Mouse (Mus musculus): ENCODE measurements around the gene Ctnnal1. TPM values are rescaled to one million over a fixed set of nuclear protein-coding genes. Genes with fewer than 3 reads are reported as not detected.

Ctnnal1 gene
- polyA plus RNA-seq, 1 experiment, result 2.0 TPM

DNA sequence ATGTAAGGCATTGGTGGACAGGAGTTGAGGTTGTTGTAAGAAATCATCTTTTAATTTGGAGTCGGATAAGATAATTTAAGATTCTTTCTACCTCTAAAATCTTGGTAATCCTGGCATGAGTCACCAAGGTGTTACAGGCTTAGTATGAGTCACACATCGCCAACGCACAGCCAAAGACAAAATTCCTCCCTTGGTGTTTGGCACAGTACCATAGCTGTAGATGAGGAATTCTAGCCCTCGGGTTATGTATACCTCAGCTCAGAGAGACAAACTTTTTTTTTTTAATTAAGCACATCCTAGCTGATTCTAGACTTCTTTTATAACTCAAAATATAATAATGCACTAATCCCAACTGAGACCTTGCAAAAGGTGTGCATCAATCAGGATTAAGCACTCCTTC, 972 bp downstream of the Ctnnal1 start:
- Histone ChIP-seq H3K36me3 (ENCODE audit: control insufficient read depth, insufficient read depth, low read length) (no peaks in the 10 kb centered on the region), H3K4me1 (ENCODE audit: control insufficient read depth, insufficient read depth, insufficient read length) (peaks cover 2% of the 10 kb centered on the region; the same call in 1 of the 2 replicates), H3K4me3 (ENCODE audit: extremely low read depth, insufficient read depth, insufficient read length) (peak overlapping the region; percentile 77; the same call in 1 of the 2 replicates), H3K27me3 (ENCODE audit: control insufficient read depth, insufficient read depth, low read length) (no peaks in the 10 kb centered on the region), H3K27ac (ENCODE audit: insufficient read depth, low read length) (no peak overlapping the region)
- DNase-seq (ENCODE audit: low read depth in 1 of 2, low spot score in 2 of 2), result no peak
- TF ChIP-seq POLR2A (IDR thresholded peaks at IDR 0.05; ENCODE audit: low read depth, low read length), result no peak
- no peak for TF ChIP-seq CTCF (IDR thresholded peaks at IDR 0.05; ENCODE audit: extremely low read depth, insufficient read depth, insufficient read length, insufficient replicate concordance)
- WGBS, result 50% methylated on average over 4 of the region's 4 CpGs

DNA sequence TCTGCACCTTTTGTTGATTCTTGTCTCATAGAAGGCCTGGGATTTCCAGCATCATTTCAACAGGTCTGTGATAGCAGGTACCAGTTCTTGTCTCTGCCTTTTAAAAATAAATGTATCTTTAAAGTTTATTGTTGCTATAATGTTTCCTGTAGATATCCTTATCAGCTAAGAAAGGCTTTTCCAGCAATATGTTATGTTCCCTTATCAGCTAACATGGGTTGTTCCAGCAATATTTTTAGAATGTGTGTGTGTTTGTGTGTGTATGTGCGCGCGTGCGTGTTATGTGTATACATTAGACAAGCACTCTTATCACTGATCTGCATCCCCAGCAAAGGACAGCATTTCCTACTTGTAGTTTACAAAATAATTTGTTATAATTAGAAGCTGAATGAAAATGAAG, 3.4 kb downstream of the Ctnnal1 start:
- no peak for DNase-seq (ENCODE audit: low read depth in 1 of 2, low spot score in 2 of 2)
- Histone ChIP-seq H3K4me3 (ENCODE audit: extremely low read depth, insufficient read depth, insufficient read length) (no peak overlapping the region), H3K27ac (ENCODE audit: insufficient read depth, low read length) (no peak overlapping the region), H3K4me1 (ENCODE audit: control insufficient read depth, insufficient read depth, insufficient read length) (peaks cover 2% of the 10 kb centered on the region; the same call in 1 of the 2 replicates), H3K27me3 (ENCODE audit: control insufficient read depth, insufficient read depth, low read length) (no peaks in the 10 kb centered on the region), H3K36me3 (ENCODE audit: control insufficient read depth, insufficient read depth, low read length) (no peaks in the 10 kb centered on the region)
- TF ChIP-seq CTCF (IDR thresholded peaks at IDR 0.05; ENCODE audit: extremely low read depth, insufficient read depth, insufficient read length, insufficient replicate concordance) (no peak), POLR2A (IDR thresholded peaks at IDR 0.05; ENCODE audit: low read depth, low read length) (no peak)
- WGBS, result 82% methylated on average over 4 of the region's 4 CpGs

DNA sequence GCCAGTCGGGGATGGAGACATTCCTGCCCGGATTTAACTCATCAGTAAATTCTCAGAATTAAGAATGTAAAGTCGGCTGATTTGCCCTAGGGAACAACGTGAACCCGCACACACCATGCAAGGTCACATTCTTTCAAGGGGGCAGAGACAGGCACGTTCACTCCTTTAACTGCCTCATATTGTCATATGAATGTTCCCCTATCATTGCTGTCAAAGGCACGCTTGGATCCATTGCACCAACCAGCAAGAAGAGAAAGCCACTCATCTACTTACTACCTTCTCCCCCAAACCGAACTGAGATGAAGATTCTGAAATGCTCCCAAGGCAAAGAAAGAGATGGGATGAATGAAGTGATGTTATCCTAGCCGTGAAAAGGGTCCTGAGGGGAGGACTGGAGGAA, 6.3 kb downstream of the Ctnnal1 start:
- no peak for DNase-seq (ENCODE audit: low read depth in 1 of 2, low spot score in 2 of 2)
- Histone ChIP-seq H3K4me3 (ENCODE audit: extremely low read depth, insufficient read depth, insufficient read length) (no peak overlapping the region), H3K4me1 (ENCODE audit: control insufficient read depth, insufficient read depth, insufficient read length) (peaks cover 2% of the 10 kb centered on the region; the same call in 1 of the 2 replicates), H3K27me3 (ENCODE audit: control insufficient read depth, insufficient read depth, low read length) (no peaks in the 10 kb centered on the region), H3K36me3 (ENCODE audit: control insufficient read depth, insufficient read depth, low read length) (no peaks in the 10 kb centered on the region), H3K27ac (ENCODE audit: insufficient read depth, low read length) (no peak overlapping the region)
- no peak for TF ChIP-seq POLR2A (IDR thresholded peaks at IDR 0.05; ENCODE audit: low read depth, low read length)
- 88% methylated on average over 9 of the region's 9 CpGs for WGBS

DNA sequence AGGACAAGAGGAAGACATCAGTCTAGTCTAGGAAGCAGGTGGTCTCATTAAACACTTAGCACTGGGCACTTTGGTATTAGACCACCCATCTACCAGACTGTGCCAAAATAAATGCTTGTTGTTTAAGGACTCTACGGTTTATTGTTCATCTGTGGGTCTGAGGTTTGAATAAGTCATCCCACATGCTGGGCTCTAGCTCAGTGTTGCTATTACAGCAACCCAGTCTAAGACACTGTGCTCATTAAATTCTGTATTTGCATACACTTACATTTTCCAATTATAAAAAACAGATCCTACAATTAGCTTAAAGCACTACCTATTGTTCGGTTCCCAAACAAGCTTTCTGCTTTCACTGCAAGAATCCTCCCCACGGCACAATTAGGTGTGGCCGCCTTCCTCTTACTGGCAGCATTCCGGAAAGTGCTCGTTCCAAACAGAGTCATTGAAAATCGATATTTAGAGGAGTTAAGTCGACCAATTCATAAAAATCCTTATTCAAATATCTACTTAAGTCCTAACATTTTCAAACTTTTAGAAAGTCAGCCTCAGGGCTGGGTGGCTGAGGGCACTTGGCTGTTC, 8.5 kb downstream of the Ctnnal1 start:
- H3K27me3 ChIP-seq (ENCODE audit: control insufficient read depth, insufficient read depth, low read length), result no peaks in the 10 kb centered on the region
- no peaks in the 10 kb centered on the region for H3K4me1 ChIP-seq (ENCODE audit: control insufficient read depth, insufficient read depth, insufficient read length)
- 85% methylated on average over 8 of the region's 8 CpGs for WGBS
- no peak overlapping the region for H3K27ac ChIP-seq (ENCODE audit: insufficient read depth, low read length)
- no peaks in the 10 kb centered on the region for H3K36me3 ChIP-seq (ENCODE audit: control insufficient read depth, insufficient read depth, low read length)
- DNase-seq (ENCODE audit: low read depth in 1 of 2, low spot score in 2 of 2), result no peak
- H3K4me3 ChIP-seq (ENCODE audit: extremely low read depth, insufficient read depth, insufficient read length), result no peak overlapping the region
- TF ChIP-seq CTCF (IDR thresholded peaks at IDR 0.05; ENCODE audit: extremely low read depth, insufficient read depth, insufficient read length, insufficient replicate concordance) (no peak), POLR2A (IDR thresholded peaks at IDR 0.05; ENCODE audit: low read depth, low read length) (no peak)

DNA sequence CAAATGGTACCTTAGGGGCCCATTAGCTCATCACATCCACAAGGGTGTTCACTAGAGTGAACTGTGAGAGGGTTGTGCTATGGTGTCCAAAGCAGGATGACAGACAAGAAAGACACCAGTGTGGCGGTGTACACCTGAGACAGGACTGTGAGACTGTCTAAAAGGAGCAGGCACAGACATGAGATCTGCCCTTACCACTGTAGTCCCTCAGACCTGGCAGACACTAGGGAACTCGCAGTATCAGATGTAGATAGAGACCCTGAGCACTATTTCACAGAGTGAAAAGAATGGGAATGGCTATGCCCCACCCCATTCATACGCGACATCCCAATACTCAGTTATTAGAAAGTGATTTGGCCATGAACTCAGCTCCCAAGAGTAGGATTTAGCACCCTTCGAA, 9.1 kb downstream of the Ctnnal1 start:
- 88% methylated on average over 5 of the region's 5 CpGs for WGBS
- Histone ChIP-seq H3K4me3 (ENCODE audit: extremely low read depth, insufficient read depth, insufficient read length) (no peak overlapping the region), H3K4me1 (ENCODE audit: control insufficient read depth, insufficient read depth, insufficient read length) (no peaks in the 10 kb centered on the region)

DNA sequence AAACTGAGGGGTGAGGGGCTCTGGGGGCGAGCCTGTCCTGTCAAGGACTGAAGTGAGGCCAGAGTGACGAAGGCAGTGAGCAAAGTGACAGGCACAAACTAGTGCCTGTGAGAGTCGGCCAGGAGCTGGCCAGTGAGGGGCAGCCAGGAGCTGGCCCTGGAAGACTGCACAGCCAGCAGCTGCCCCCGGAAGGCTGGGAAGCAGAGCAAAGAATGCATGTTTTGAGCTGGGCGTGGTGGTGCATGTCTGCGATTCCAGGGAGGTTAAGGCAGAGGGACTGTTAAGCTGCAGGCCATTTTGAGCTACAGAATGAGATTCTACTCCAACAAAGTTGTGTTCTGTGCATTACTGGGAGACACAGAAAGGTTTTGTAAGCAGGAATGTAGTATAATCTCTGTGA, 14.3 kb downstream of the Ctnnal1 start:
- H3K27me3 ChIP-seq (ENCODE audit: control insufficient read depth, insufficient read depth, low read length), result no peaks in the 10 kb centered on the region
- 79% methylated on average over 6 of the region's 6 CpGs for WGBS
- DNase-seq (ENCODE audit: low read depth in 1 of 2, low spot score in 2 of 2), result no peak

More for the DNA sequence above, 9.1 kb downstream of the Ctnnal1 start:
- no peaks in the 10 kb centered on the region for H3K27me3 ChIP-seq (ENCODE audit: control insufficient read depth, insufficient read depth, low read length)
- H3K27ac ChIP-seq (ENCODE audit: insufficient read depth, low read length), result no peak overlapping the region
- TF ChIP-seq POLR2A (IDR thresholded peaks at IDR 0.05; ENCODE audit: low read depth, low read length) (no peak), CTCF (IDR thresholded peaks at IDR 0.05; ENCODE audit: extremely low read depth, insufficient read depth, insufficient read length, insufficient replicate concordance) (no peak)
- H3K36me3 ChIP-seq (ENCODE audit: control insufficient read depth, insufficient read depth, low read length), result no peaks in the 10 kb centered on the region
- DNase-seq (ENCODE audit: low read depth in 1 of 2, low spot score in 2 of 2), result no peak

DNA sequence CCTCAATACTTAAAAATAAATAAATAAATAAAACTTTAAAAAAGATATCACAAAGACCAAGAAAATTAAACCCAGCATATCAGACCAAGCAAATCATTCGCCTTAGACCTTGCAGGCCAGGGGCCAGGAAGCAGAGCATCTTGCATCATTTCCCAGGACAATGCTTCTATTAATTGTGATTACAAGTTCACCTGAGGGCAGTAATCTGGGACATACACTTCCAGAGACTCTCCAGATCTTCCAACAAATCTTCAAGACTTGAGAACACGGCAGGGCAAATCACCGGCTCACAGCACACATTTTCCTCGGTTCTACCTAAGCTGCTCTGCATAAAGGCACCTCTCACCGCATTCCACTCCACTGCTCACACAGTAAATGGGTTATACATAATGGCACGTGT, 16.9 kb downstream of the Ctnnal1 start:
- Histone ChIP-seq H3K27me3 (ENCODE audit: control insufficient read depth, insufficient read depth, low read length) (no peaks in the 10 kb centered on the region), H3K36me3 (ENCODE audit: control insufficient read depth, insufficient read depth, low read length) (no peaks in the 10 kb centered on the region), H3K27ac (ENCODE audit: insufficient read depth, low read length) (no peak overlapping the region), H3K4me3 (ENCODE audit: extremely low read depth, insufficient read depth, insufficient read length) (no peak overlapping the region), H3K4me1 (ENCODE audit: control insufficient read depth, insufficient read depth, insufficient read length) (no peaks in the 10 kb centered on the region)
- TF ChIP-seq POLR2A (IDR thresholded peaks at IDR 0.05; ENCODE audit: low read depth, low read length) (no peak), CTCF (IDR thresholded peaks at IDR 0.05; ENCODE audit: extremely low read depth, insufficient read depth, insufficient read length, insufficient replicate concordance) (no peak)
- 90% methylated on average over 6 of the region's 6 CpGs for WGBS
- no peak for DNase-seq (ENCODE audit: low read depth in 1 of 2, low spot score in 2 of 2)

More for the DNA sequence above, 14.3 kb downstream of the Ctnnal1 start:
- no peaks in the 10 kb centered on the region for H3K36me3 ChIP-seq (ENCODE audit: control insufficient read depth, insufficient read depth, low read length)
- H3K4me1 ChIP-seq (ENCODE audit: control insufficient read depth, insufficient read depth, insufficient read length), result no peaks in the 10 kb centered on the region
- TF ChIP-seq CTCF (IDR thresholded peaks at IDR 0.05; ENCODE audit: extremely low read depth, insufficient read depth, insufficient read length, insufficient replicate concordance) (no peak), POLR2A (IDR thresholded peaks at IDR 0.05; ENCODE audit: low read depth, low read length) (no peak)
- no peak overlapping the region for H3K27ac ChIP-seq (ENCODE audit: insufficient read depth, low read length)
- no peak overlapping the region for H3K4me3 ChIP-seq (ENCODE audit: extremely low read depth, insufficient read depth, insufficient read length)
